Mouse (Mus musculus) neural tube, embryonic 11.5 days (tissue): ENCODE data around the gene Cldn13. TPM values are rescaled to one million over a fixed set of nuclear protein-coding genes. Genes with fewer than 3 reads are reported as not detected.
"Not testable (repeated sequence)": the region's sequence is repeated elsewhere in the genome, so short reads cannot be mapped to it uniquely, and the experiment has no call there.

Experiments
- ATAC-seq: fragments of 200-750 bp; cut with Nextera tagmentation; 2 replicates; pipeline ENCODE4 v1.8.0; 2017; ENCODE audit warnings: moderate number of reproducible peaks, mild to moderate bottlenecking, moderate TSS enrichment, moderate library complexity; ENCODE audit not compliant: insufficient read depth, low FRiP score, low TSS enrichment
- DNase-seq: peaks from one replicate; pipeline ENCODE4 v3.0.0-alpha.2; 2015; ENCODE audit warnings: low spot score
- H3K27ac ChIP-seq: fragments of 300-500 bp; sonication (generic); 2 replicates; pipeline ENCODE4 v1.5.1; 2014; ENCODE audit warnings: low read depth, mild to moderate bottlenecking, low read length
- H3K27me3 ChIP-seq: fragments of 300-500 bp; sonication (generic); 2 replicates; pipeline ENCODE4 v1.6.1; 2014; ENCODE audit warnings: mild to moderate bottlenecking, low read length, mixed read lengths; ENCODE audit not compliant: control insufficient read depth, insufficient read depth
- H3K36me3 ChIP-seq: fragments of 300-500 bp; sonication (generic); 2 replicates; pipeline ENCODE4 v1.6.1; 2014; ENCODE audit warnings: mild to moderate bottlenecking, low read length, moderate library complexity, mixed read lengths; ENCODE audit not compliant: control insufficient read depth, insufficient read depth
- H3K4me1 ChIP-seq: fragments of 300-500 bp; sonication (generic); 2 replicates; pipeline ENCODE4 v1.6.1; 2014; ENCODE audit warnings: low read length, mixed read lengths; ENCODE audit not compliant: control insufficient read depth, insufficient read depth
- H3K4me2 ChIP-seq: fragments of 300-500 bp; sonication (generic); 2 replicates; pipeline ENCODE4 v1.6.1; 2014; ENCODE audit warnings: low read depth, mild to moderate bottlenecking, moderate library complexity
- H3K4me3 ChIP-seq: fragments of 300-500 bp; sonication (generic); 2 replicates; pipeline ENCODE4 v1.5.1; 2014; ENCODE audit warnings: low read depth, low read length
- H3K9ac ChIP-seq: fragments of 300-500 bp; sonication (generic); 2 replicates; pipeline ENCODE4 v1.6.1; 2014; ENCODE audit warnings: mild to moderate bottlenecking, low read length
- H3K9me3 ChIP-seq: fragments of 300-500 bp; sonication (generic); 2 replicates; pipeline ENCODE4 v1.6.1; 2016; ENCODE audit warnings: low read length; ENCODE audit not compliant: control insufficient read depth
- WGBS: fragments of 180-500 bp; shearing (Covaris S2); extraction: QIAGEN DNeasy Blood & Tissue Kit; methylation state at CpG from one replicate; pipeline ENCODE4 v1.1.7; 2014; 5-methylcytosine and 5-hydroxymethylcytosine counted together
- polyA plus RNA-seq: library from polyadenylated mRNA; unstranded; fragments of >200 nt; fragmentation: Nextera tagmentation; extraction: Ambion mirVana; gene quantifications from 2 replicates; pipeline ENCODE4 v1.2.1, GENCODE M21; 2014

The Cldn13 gene
- polyA plus RNA-seq, 1 experiment from 2014 or later = 4.0 TPM

DNA sequence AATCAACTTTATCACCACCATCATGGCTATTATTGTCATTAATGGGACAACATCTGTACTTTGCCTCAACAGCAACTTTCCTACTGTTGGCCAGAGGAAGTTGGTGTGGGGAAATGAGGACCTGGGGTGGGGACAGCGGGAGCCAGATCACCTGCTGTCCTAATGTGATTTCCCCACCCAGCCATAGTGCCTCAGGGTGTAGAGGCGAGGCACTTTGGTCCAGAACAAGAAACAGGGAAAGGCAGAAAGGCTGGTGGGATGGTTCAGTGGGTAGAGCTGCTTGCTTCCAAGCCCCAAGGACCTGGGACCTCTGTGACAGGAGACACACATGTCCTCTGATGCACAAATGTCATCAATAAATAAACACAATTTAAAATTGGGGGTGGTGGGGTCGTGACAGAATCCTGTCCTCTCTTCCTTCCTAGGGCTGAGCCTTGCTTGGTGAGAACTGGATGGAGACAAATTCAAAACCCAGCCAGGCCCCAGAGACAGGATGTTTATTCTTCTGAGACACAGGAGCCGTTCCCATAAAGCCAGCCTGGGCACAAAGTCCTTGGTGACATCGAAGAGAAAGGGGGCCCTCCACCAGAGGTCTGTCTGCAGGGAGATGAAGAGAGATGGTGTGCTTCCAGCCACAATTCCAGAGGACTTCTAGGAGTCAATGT, 32.2 kb upstream of the Cldn13 start:
- Histone ChIP-seq H3K27me3 (peaks cover 22% of the 10 kb centered on the region), H3K9ac (no peak overlapping the region), H3K4me2 (no peak overlapping the region), H3K27ac (no peak overlapping the region), H3K36me3 (no peaks in the 10 kb centered on the region), H3K9me3 (no peaks in the 10 kb centered on the region), H3K4me1 (no peaks in the 10 kb centered on the region; the same call in 1 of the 2 replicates), H3K4me3 (no peak overlapping the region)
- ATAC-seq (no peak), DNase-seq (no peak)
- 53% methylated on average over 5 of the region's 5 CpGs for WGBS

DNA sequence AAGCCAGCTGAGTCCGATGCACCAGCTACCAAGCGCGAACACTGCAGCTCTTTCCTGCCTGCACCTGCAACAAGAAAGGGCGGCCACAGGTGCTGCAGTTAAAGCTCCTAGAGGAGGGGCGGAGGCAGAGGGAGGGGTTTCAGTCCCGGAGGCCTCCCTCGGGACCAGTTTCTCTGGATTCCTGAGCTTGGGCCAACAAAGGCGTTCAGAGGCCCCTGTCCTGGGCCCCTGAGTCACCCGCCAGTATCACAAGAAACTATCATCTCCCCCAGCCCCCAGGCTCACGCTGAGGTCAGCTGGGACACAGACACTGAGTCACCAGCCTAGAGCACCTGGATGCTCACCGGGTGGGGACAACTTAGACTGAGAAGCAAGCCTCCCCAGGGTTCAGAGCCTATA, 31.5 kb upstream of the Cldn13 start, which contains the start of gene Cldn4:
Cldn4 (minus strand) TSS at position 78 of the 399 bp plus-strand sequence.
- Histone ChIP-seq H3K36me3 (no peaks in the 10 kb centered on the region), H3K27me3 (peaks cover 22% of the 10 kb centered on the region), H3K4me3 (no peak within 1 kb of the TSS), H3K4me2 (peak within 1 kb of the TSS; percentile 10; the same call in 1 of the 2 replicates), H3K4me1 (no peaks in the 10 kb centered on the region; the same call in 1 of the 2 replicates), H3K27ac (no peak within 1 kb of the TSS), H3K9ac (no peak within 1 kb of the TSS), H3K9me3 (no peaks in the 10 kb centered on the region)
- no peak for ATAC-seq
- no peak for DNase-seq
- 7% methylated on average over 11 of the region's 11 CpGs for WGBS

DNA sequence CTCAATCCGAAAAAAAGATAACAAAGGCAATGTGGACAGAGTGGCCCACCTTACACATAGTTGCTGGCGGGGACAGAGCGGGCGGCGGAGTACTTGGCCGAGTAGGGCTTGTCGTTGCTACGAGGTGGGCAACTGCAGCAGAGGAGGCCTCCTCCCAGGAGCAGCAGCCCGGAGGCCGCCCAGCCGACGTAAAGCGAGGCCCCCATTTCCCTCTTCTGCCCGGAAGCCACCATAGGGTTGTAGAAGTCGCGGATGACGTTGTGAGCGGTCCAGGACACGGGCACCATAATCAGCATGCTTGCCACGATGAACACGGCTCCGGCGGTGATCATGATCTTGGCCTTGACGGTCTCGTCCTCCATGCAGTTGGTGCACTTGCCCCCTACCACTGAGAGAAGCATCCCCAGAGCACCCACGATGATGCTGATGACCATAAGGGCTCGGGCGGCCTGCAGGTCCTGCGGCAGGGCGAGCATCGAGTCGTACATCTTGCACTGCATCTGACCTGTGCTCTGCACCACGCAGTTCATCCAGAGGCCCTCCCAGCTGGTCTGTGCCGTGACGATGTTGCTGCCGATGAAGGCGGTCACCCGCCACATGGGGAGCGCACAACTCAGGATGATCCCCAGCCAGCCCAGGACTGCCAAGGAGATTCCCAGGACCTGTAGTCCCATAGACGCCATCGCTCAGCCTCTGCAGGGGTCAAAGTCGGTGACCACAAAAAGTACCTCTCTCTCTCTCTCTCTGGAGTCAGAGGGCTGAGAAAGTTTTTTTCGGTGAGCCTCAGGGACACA, 30.9 kb upstream of the Cldn13 start:
- ATAC-seq = no peak
- 14% methylated on average over 43 of the region's 43 CpGs for WGBS
- Histone ChIP-seq H3K27ac (no peak overlapping the region), H3K9me3 (no peaks in the 10 kb centered on the region), H3K36me3 (no peaks in the 10 kb centered on the region), H3K4me2 (peak overlapping the region; percentile 10; the same call in 1 of the 2 replicates), H3K27me3 (peaks cover 22% of the 10 kb centered on the region), H3K4me1 (no peaks in the 10 kb centered on the region; the same call in 1 of the 2 replicates), H3K9ac (no peak overlapping the region), H3K4me3 (no peak overlapping the region)
- no peak for DNase-seq

DNA sequence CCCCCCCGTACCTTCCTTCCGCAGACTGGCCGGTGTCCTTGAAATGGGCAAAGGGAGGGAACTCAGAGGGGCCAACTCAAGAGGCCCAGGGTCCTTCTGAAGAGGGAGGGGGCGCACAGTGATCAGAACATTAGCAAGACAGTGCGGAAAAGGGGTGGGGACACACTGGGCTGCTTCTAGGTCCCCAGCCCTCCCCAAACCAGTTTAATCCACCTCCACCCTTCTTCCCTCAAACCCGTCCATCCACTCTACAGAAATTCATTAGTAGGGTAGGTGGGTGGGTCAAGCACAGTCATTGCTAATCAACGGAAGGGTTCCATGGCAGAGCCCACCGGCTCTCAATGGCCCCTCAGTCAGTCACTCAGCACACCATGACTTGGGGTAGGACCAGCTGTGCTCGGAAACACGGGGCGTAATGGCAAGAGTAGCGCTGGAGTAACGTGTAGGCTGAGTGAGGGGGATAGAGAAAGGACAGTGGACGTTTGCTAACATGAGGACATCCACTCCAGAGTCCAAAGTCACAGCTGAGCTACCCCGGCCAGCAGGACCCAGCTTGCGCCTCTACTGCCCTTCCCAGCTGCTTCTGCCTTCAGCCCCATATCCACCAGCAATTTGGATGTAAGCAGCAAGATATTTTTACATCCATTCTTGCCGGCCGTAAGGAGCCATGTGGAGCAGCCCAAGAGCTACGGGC, 30.1 kb upstream of the Cldn13 start:
- H3K9me3 ChIP-seq = no peaks in the 10 kb centered on the region
- H3K4me1 ChIP-seq = no peaks in the 10 kb centered on the region; the same call in 1 of the 2 replicates
- no peaks in the 10 kb centered on the region for H3K36me3 ChIP-seq
- no peak overlapping the region for H3K4me2 ChIP-seq
- ATAC-seq (no peak), DNase-seq (no peak)
- peaks cover 22% of the 10 kb centered on the region for H3K27me3 ChIP-seq
- no peak overlapping the region for H3K9ac ChIP-seq
- no peak overlapping the region for H3K27ac ChIP-seq
- WGBS = 39% methylated on average over 17 of the region's 19 CpGs
- no peak overlapping the region for H3K4me3 ChIP-seq

DNA sequence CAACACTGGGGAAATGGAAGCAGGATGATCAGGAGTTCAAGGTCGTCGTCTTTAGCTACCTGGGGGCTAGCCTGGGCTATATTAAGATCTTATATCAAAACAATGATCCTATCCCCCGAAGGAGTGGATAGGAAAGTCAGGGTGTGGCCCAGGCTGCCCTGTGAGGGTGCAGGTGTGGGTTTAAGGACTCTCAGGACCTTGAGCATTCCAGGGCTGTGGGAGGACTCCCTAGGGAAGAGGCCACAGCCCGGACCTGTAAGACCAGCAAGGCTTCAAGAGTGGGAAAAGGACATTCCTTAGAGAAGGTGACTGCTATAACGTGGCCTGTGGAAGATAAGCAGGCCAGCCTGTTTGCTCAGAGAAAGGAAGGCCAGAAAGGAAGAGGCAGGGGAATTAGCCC, 28.9 kb upstream of the Cldn13 start:
- ATAC-seq (no peak), DNase-seq (no peak)
- peaks cover 22% of the 10 kb centered on the region for H3K27me3 ChIP-seq
- no peak overlapping the region for H3K4me3 ChIP-seq
- WGBS = 78% methylated on average over 5 of the region's 5 CpGs
- no peak overlapping the region for H3K27ac ChIP-seq
- H3K4me2 ChIP-seq = no peak overlapping the region
- H3K9me3 ChIP-seq = no peaks in the 10 kb centered on the region
- no peaks in the 10 kb centered on the region for H3K36me3 ChIP-seq
- no peaks in the 10 kb centered on the region; the same call in 1 of the 2 replicates for H3K4me1 ChIP-seq
- H3K9ac ChIP-seq = no peak overlapping the region

DNA sequence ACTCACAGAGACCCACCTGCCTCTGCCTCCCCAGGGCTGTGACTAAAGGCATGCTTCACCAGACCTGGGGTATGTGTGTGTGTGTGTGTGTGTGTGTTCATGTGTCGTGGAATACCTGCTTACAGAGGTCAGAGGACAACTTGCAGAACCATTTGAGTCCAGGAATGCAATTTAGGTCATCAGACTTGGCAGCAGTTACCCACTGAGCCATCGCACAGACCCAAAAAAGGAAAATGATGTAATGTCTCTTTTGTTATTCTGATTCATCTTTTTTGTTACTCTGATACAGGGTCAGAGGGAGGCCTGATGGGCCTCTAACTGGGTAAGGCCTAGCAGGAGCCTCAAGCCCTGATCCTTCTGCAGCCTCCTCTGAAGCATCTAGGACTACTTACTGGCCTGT, 27.4 kb upstream of the Cldn13 start:
- Histone ChIP-seq H3K9me3 (no peaks in the 10 kb centered on the region), H3K27me3 (peaks cover 22% of the 10 kb centered on the region), H3K9ac (no peak overlapping the region), H3K4me3 (no peak overlapping the region), H3K4me2 (no peak overlapping the region), H3K4me1 (no peaks in the 10 kb centered on the region; the same call in 1 of the 2 replicates), H3K36me3 (no peaks in the 10 kb centered on the region), H3K27ac (no peak overlapping the region)
- 82% methylated on average over 2 of the region's 2 CpGs for WGBS
- ATAC-seq (no peak), DNase-seq (no peak)

DNA sequence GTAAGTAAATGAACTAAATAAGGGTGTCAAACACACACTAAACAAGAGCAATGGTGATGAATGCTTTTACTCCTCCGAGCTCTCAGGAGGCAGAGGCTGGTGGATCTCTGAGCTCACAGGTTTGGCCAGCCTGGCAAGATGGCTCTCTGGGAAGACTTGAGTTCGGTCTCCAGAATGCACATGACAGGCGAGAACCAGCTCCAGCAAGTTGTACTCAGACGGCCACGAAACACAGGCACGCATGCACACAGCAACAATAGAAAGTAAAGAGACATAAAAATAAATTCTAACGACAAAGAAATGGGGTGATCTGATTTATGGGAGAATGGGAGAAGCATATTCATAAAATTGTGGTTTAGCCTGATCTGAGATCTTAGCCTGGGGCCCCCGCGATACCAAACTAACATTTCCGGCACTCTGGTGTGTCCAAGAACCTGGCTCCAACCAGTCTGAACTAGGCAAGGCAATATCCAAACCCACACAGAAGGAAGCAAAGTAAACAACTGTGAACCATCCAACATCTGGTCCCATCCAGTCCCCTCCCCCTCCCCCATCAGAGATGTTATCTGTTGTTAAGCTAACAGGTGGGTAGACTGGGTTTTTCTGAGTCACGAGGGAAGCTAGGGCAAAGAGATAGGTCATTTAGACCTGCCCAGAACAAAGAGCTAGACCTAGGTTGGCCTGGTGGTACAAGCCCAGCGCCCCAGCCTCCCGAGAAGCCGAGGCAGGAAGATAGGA, 26.3 kb upstream of the Cldn13 start:
- H3K27ac ChIP-seq = no peak overlapping the region
- H3K4me3 ChIP-seq = no peak overlapping the region
- 80% methylated on average over 14 of the region's 14 CpGs for WGBS
- no peak overlapping the region for H3K4me2 ChIP-seq
- H3K36me3 ChIP-seq = no peaks in the 10 kb centered on the region
- no peaks in the 10 kb centered on the region; the same call in 1 of the 2 replicates for H3K4me1 ChIP-seq
- no peak overlapping the region for H3K9ac ChIP-seq
- no peak for DNase-seq
- H3K9me3 ChIP-seq = no peaks in the 10 kb centered on the region
- H3K27me3 ChIP-seq = peaks cover 16% of the 10 kb centered on the region
- ATAC-seq = no peak

DNA sequence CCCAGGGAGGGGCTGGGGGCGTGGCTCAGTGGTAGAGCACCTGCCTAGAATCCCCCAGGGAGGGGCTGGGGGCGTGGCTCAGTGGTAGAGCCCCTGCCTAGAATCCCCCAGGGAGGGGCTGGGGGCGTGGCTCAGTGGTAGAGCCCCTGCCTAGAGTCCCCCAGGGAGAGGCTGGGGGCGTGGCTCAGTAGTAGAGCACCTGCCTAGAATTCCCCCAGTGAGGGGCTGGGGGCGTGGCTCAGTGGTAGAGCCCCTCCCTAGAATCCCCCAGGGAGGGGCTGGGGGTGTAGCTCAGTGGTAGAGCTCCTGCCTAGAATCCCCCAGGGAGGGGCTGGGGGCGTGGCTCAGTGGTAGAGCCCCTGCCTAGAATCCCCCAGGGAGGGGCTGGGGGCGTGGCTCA, 24.2 kb upstream of the Cldn13 start:
- not testable (repeated sequence) for H3K4me2 ChIP-seq, DNase-seq, ATAC-seq, H3K4me1 ChIP-seq, H3K36me3 ChIP-seq, H3K9me3 ChIP-seq, H3K4me3 ChIP-seq, H3K27ac ChIP-seq, H3K27me3 ChIP-seq, H3K9ac ChIP-seq
- WGBS = 93% methylated on average over 2 of the region's 7 CpGs
